Mouse (Mus musculus): ENCODE results near the gene Iscu. TPM values are rescaled to one million over a fixed set of nuclear protein-coding genes. Genes with fewer than 3 reads are reported as not detected.

The Iscu gene
- polyA plus RNA-seq, 1 experiment from 2014 or later = 107 TPM

GRCm38 (mm10) chr5:113797149-113797882 lies 24.8 kb downstream of the Iscu start:
- Histone ChIP-seq H3K4me2 (replicated peaks; ENCODE audit: low read depth, low read length) (peak overlapping the region; percentile 48), H3K27me3 (ENCODE audit: insufficient read depth, low read length) (no peaks in the 10 kb centered on the region), H3K4me1 (ENCODE audit: insufficient read depth, low read length) (peaks cover 48% of the 10 kb centered on the region), H3K27ac (ENCODE audit: low read length) (peak overlapping the region; percentile 39), H3K9ac (replicated peaks; ENCODE audit: low read length) (peak overlapping the region; percentile 47), H3K9me3 (ENCODE audit: low read length) (no peaks in the 10 kb centered on the region), H3K4me3 (ENCODE audit: low read length) (peak overlapping the region; percentile 18; the same call in 1 of the 2 replicates), H3K36me3 (ENCODE audit: insufficient read depth, low read length) (0 out of 2 replicates have a peak, but pooled peaks cover 3% of the 10 kb centered on the region)
- 16% methylated on average over 19 of the region's 19 CpGs for WGBS
- ATAC-seq (ENCODE audit: low FRiP score, low TSS enrichment) = no peak

- 72% methylated on average over 9 of the region's 9 CpGs for WGBS
- H3K27ac ChIP-seq (ENCODE audit: low read length) = no peak overlapping the region
- H3K9ac ChIP-seq (replicated peaks; ENCODE audit: low read length) = 0 out of 2 replicates have a peak overlapping the region, but pooled peaks have one; percentile 19
- H3K9me3 ChIP-seq (ENCODE audit: low read length) = no peaks in the 10 kb centered on the region
- H3K36me3 ChIP-seq (ENCODE audit: insufficient read depth, low read length) = 0 out of 2 replicates have a peak, but pooled peaks cover 3% of the 10 kb centered on the region
- H3K4me3 ChIP-seq (ENCODE audit: low read length) = peak overlapping the region; percentile 46
- H3K4me2 ChIP-seq (replicated peaks; ENCODE audit: low read depth, low read length) = peak overlapping the region; percentile 51
- ATAC-seq (ENCODE audit: low FRiP score, low TSS enrichment) = no peak
- no peaks in the 10 kb centered on the region for H3K27me3 ChIP-seq (ENCODE audit: insufficient read depth, low read length)
- H3K4me1 ChIP-seq (ENCODE audit: insufficient read depth, low read length) = peaks cover 46% of the 10 kb centered on the region
Observed at GRCm38 (mm10) chr5:113798525-113798924, 26.0 kb downstream of the Iscu start.

- Histone ChIP-seq H3K9me3 (ENCODE audit: low read length) (no peaks in the 10 kb centered on the region), H3K4me2 (replicated peaks; ENCODE audit: low read depth, low read length) (peak overlapping the region; percentile 51), H3K27me3 (ENCODE audit: insufficient read depth, low read length) (no peaks in the 10 kb centered on the region), H3K9ac (replicated peaks; ENCODE audit: low read length) (peak overlapping the region; percentile 58), H3K4me3 (ENCODE audit: low read length) (peak overlapping the region; percentile 46), H3K27ac (ENCODE audit: low read length) (peak overlapping the region; percentile 62; the same call in 1 of the 2 replicates), H3K4me1 (ENCODE audit: insufficient read depth, low read length) (peaks cover 46% of the 10 kb centered on the region), H3K36me3 (ENCODE audit: insufficient read depth, low read length) (no peaks in the 10 kb centered on the region)
- WGBS = 31% methylated on average over 5 of the region's 5 CpGs
- no peak for ATAC-seq (ENCODE audit: low FRiP score, low TSS enrichment)
Observed at GRCm38 (mm10) chr5:113799691-113800090, 27.1 kb downstream of the Iscu start.

DNA sequence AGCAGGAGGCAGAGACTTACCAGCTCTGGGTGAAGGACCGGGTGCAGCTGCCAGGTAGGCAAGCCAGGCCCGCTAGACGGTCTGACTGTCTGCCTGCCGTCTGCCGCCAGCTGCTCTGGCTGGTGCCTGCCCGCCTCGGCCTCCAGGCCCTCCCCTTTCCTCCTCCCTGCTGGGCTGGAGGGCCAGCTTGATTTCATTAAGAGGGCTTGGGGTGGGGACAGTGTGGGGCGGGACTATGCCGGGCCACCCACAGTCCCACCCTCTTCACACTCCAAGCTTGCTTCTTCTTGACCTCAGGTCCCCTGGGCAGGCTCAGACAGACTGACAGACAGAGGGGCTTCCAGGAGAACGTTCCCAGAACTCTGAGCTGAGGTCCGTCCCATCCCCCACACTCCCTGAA lies 27.7 kb downstream of the Iscu start, which contains the start of gene Tmem119:
Gene Tmem119 (minus strand): TSS at position 237 of the 400 bp plus-strand sequence.
- Histone ChIP-seq H3K9me3 (ENCODE audit: low read length) (no peaks in the 10 kb centered on the region), H3K27me3 (ENCODE audit: insufficient read depth, low read length) (no peaks in the 10 kb centered on the region), H3K4me2 (replicated peaks; ENCODE audit: low read depth, low read length) (peak within 1 kb of the TSS; percentile 51), H3K27ac (ENCODE audit: low read length) (peak within 1 kb of the TSS; percentile 62), H3K4me1 (ENCODE audit: insufficient read depth, low read length) (peaks cover 46% of the 10 kb centered on the region), H3K9ac (replicated peaks; ENCODE audit: low read length) (peak within 1 kb of the TSS; percentile 58), H3K36me3 (ENCODE audit: insufficient read depth, low read length) (no peaks in the 10 kb centered on the region), H3K4me3 (ENCODE audit: low read length) (peak within 1 kb of the TSS; percentile 46)
- peak; percentile 92 for ATAC-seq (ENCODE audit: low FRiP score, low TSS enrichment)
- WGBS = under 1% methylated on average over 11 of the region's 11 CpGs

- H3K4me2 ChIP-seq (replicated peaks; ENCODE audit: low read depth, low read length) = no peak overlapping the region
- H3K9ac ChIP-seq (replicated peaks; ENCODE audit: low read length) = no peak overlapping the region
- H3K36me3 ChIP-seq (ENCODE audit: insufficient read depth, low read length) = no peaks in the 10 kb centered on the region
- no peak for ATAC-seq (ENCODE audit: low FRiP score, low TSS enrichment)
- no peaks in the 10 kb centered on the region for H3K27me3 ChIP-seq (ENCODE audit: insufficient read depth, low read length)
- no peak overlapping the region for H3K4me3 ChIP-seq (ENCODE audit: low read length)
- no peaks in the 10 kb centered on the region for H3K9me3 ChIP-seq (ENCODE audit: low read length)
- H3K27ac ChIP-seq (ENCODE audit: low read length) = no peak overlapping the region
- WGBS = 57% methylated on average over 7 of the region's 7 CpGs
- peaks cover 12% of the 10 kb centered on the region for H3K4me1 ChIP-seq (ENCODE audit: insufficient read depth, low read length)
Observed at GRCm38 (mm10) chr5:113804395-113804966, 31.9 kb downstream of the Iscu start.

- H3K4me3 ChIP-seq (ENCODE audit: low read length) = no peak overlapping the region
- no peaks in the 10 kb centered on the region for H3K9me3 ChIP-seq (ENCODE audit: low read length)
- no peak for ATAC-seq (ENCODE audit: low FRiP score, low TSS enrichment)
- H3K9ac ChIP-seq (replicated peaks; ENCODE audit: low read length) = no peak overlapping the region
- 86% methylated on average over 9 of the region's 9 CpGs for WGBS
- H3K4me1 ChIP-seq (ENCODE audit: insufficient read depth, low read length) = peaks cover 6% of the 10 kb centered on the region
- H3K27ac ChIP-seq (ENCODE audit: low read length) = no peak overlapping the region
- H3K4me2 ChIP-seq (replicated peaks; ENCODE audit: low read depth, low read length) = no peak overlapping the region
- H3K36me3 ChIP-seq (ENCODE audit: insufficient read depth, low read length) = no peaks in the 10 kb centered on the region
- no peaks in the 10 kb centered on the region for H3K27me3 ChIP-seq (ENCODE audit: insufficient read depth, low read length)
Observed at GRCm38 (mm10) chr5:113805301-113805700, 32.8 kb downstream of the Iscu start.

DNA sequence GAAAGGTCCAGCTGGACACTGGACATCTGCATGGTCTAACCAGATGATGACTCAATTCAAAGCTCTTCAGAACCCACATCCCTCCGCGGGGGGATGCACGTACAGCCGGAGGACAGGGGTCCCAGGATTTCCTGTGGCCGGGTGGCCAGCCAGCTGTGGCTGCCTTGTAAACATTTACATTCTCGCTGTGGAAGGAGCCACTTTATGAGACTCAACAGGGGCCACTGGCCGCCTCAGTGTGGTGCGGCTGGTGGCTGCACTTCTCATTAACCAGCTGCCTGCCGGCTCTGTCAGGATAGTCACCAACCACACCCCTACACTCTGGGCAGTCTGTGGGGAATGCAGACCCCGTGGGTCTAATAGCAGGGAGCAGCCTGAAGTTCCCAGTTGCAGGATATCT lies 33.9 kb downstream of the Iscu start:
- Histone ChIP-seq H3K9me3 (ENCODE audit: low read length) (peaks cover 4% of the 10 kb centered on the region; the same call in 1 of the 2 replicates), H3K4me1 (ENCODE audit: insufficient read depth, low read length) (no peaks in the 10 kb centered on the region), H3K36me3 (ENCODE audit: insufficient read depth, low read length) (no peaks in the 10 kb centered on the region), H3K4me2 (replicated peaks; ENCODE audit: low read depth, low read length) (no peak overlapping the region), H3K4me3 (ENCODE audit: low read length) (no peak overlapping the region), H3K9ac (replicated peaks; ENCODE audit: low read length) (no peak overlapping the region), H3K27ac (ENCODE audit: low read length) (no peak overlapping the region), H3K27me3 (ENCODE audit: insufficient read depth, low read length) (no peaks in the 10 kb centered on the region)
- WGBS = 20% methylated on average over 10 of the region's 10 CpGs
- 0 out of 2 replicates have a peak, but pooled peaks have one; percentile 43 for ATAC-seq (ENCODE audit: low FRiP score, low TSS enrichment)

DNA sequence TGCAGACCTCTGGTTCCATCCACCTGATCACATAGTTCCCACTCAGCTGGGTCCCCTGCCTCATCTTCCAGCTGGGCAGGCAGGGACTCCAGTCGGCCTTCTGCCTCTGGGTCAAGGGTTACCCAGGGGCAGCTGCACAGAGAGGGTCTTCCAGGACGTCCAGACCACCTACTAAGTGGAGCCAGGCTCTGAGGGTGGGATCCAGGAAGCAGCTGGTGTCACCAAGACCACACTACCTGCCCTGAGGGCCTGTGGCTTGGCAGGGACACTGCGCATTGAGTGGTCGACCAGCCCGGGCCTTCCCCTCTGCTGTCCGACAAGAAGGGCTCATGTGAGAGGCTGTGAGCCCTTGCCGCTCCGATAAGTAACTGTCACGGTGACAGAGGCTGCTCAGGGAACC lies 35.2 kb downstream of the Iscu start:
- no peaks in the 10 kb centered on the region for H3K27me3 ChIP-seq (ENCODE audit: insufficient read depth, low read length)
- H3K9me3 ChIP-seq (ENCODE audit: low read length) = peaks cover 6% of the 10 kb centered on the region; the same call in 1 of the 2 replicates
- no peak overlapping the region for H3K4me2 ChIP-seq (replicated peaks; ENCODE audit: low read depth, low read length)
- 0 out of 2 replicates have a peak overlapping the region, but pooled peaks have one; percentile 2 for H3K9ac ChIP-seq (replicated peaks; ENCODE audit: low read length)
- H3K4me3 ChIP-seq (ENCODE audit: low read length) = no peak overlapping the region
- no peaks in the 10 kb centered on the region for H3K36me3 ChIP-seq (ENCODE audit: insufficient read depth, low read length)
- 58% methylated on average over 9 of the region's 9 CpGs for WGBS
- H3K27ac ChIP-seq (ENCODE audit: low read length) = no peak overlapping the region
- peak; percentile 35; the same call in 1 of the 2 replicates for ATAC-seq (ENCODE audit: low FRiP score, low TSS enrichment)
- H3K4me1 ChIP-seq (ENCODE audit: insufficient read depth, low read length) = no peaks in the 10 kb centered on the region

- ATAC-seq (ENCODE audit: low FRiP score, low TSS enrichment) = peak; percentile 26; the same call in 1 of the 2 replicates
- H3K9me3 ChIP-seq (ENCODE audit: low read length) = peaks cover 6% of the 10 kb centered on the region; the same call in 1 of the 2 replicates
- H3K4me2 ChIP-seq (replicated peaks; ENCODE audit: low read depth, low read length) = no peak overlapping the region
- H3K27me3 ChIP-seq (ENCODE audit: insufficient read depth, low read length) = no peaks in the 10 kb centered on the region
- no peak overlapping the region for H3K27ac ChIP-seq (ENCODE audit: low read length)
- H3K9ac ChIP-seq (replicated peaks; ENCODE audit: low read length) = 0 out of 2 replicates have a peak overlapping the region, but pooled peaks have one; percentile 2
- H3K36me3 ChIP-seq (ENCODE audit: insufficient read depth, low read length) = no peaks in the 10 kb centered on the region
- H3K4me3 ChIP-seq (ENCODE audit: low read length) = no peak overlapping the region
- 68% methylated on average over 2 of the region's 2 CpGs for WGBS
- H3K4me1 ChIP-seq (ENCODE audit: insufficient read depth, low read length) = no peaks in the 10 kb centered on the region
Observed at GRCm38 (mm10) chr5:113808177-113808576, 35.6 kb downstream of the Iscu start.

Data from kidney, embryonic 16.5 days (tissue).